ENCODE assay signal across 8 mouse cellular contexts in genomic region chr1:78864351-78864750, GRCm38 (mm10). TPM values are rescaled to one million over a fixed set of nuclear protein-coding genes. Genes with fewer than 3 reads are reported as not detected.
DNase-seq lines count a peak whose midpoint lies in the region; ATAC-seq lines count a peak whose summit lies in the region.

No protein-coding gene starts in this region.

- H3K9ac ChIP-seq in embryonic facial prominence, embryonic 13.5 days = no peak overlapping the region
- no peak overlapping the region for H3K9ac ChIP-seq in heart, embryonic 13.5 days

- H3K4me2 ChIP-seq in embryonic facial prominence, embryonic 13.5 days = no peak overlapping the region
- H3K4me2 ChIP-seq in heart, embryonic 13.5 days = no peak overlapping the region

- H3K4me1 ChIP-seq in embryonic facial prominence, embryonic 13.5 days = peaks cover 9% of the 10 kb centered on the region; the same call in 1 of the 2 replicates
- H3K4me1 ChIP-seq in embryonic facial prominence, embryonic 10.5 days = no peaks in the 10 kb centered on the region
- H3K4me1 ChIP-seq in heart, embryonic 13.5 days = peaks cover 40% of the 10 kb centered on the region

- no peak for ATAC-seq in embryonic facial prominence, embryonic 13.5 days (ENCODE audit: insufficient number of reproducible peaks, insufficient read depth, low FRiP score, low TSS enrichment, low read depth)
- no peak for ATAC-seq in heart, embryonic 13.5 days (ENCODE audit: extremely low read depth, insufficient number of reproducible peaks, low FRiP score, low TSS enrichment)

- H3K27ac ChIP-seq in embryonic facial prominence, embryonic 13.5 days = 0 out of 2 replicates have a peak overlapping the region, but pooled peaks have one; percentile 11
- no peak overlapping the region for H3K27ac ChIP-seq in embryonic facial prominence, embryonic 10.5 days (replicated peaks)
- peak overlapping the region; percentile 81 for H3K27ac ChIP-seq in heart, embryonic 13.5 days (replicated peaks)

- no peak for DNase-seq in embryonic facial prominence, embryonic 10.5 days (ENCODE audit: low spot score)
- DNase-seq in adrenal gland, postnatal 14 days = peak; percentile 75
- DNase-seq in kidney, postnatal 4 days = peak; percentile 15 to 40
- DNase-seq in spleen, postnatal 14 days (ENCODE audit: low spot score in 2 of 2) = no peak
- DNase-seq in cerebellum, adult 18-20 months = no peak
- no peak for DNase-seq in right cerebral cortex, adult 18-20 months

- H3K36me3 ChIP-seq in embryonic facial prominence, embryonic 13.5 days = no peaks in the 10 kb centered on the region
- H3K36me3 ChIP-seq in embryonic facial prominence, embryonic 10.5 days (replicated peaks) = no peaks in the 10 kb centered on the region
- H3K36me3 ChIP-seq in heart, embryonic 13.5 days = no peaks in the 10 kb centered on the region

- WGBS in embryonic facial prominence, embryonic 13.5 days = 68% methylated on average over 6 of the region's 6 CpGs
- WGBS in embryonic facial prominence, embryonic 10.5 days = 78% methylated on average over 6 of the region's 6 CpGs
- 56% methylated on average over 6 of the region's 6 CpGs for WGBS in heart, embryonic 13.5 days

- no peaks in the 10 kb centered on the region for H3K9me3 ChIP-seq in embryonic facial prominence, embryonic 13.5 days
- H3K9me3 ChIP-seq in embryonic facial prominence, embryonic 10.5 days = no peaks in the 10 kb centered on the region
- no peaks in the 10 kb centered on the region for H3K9me3 ChIP-seq in heart, embryonic 13.5 days

- H3K27me3 ChIP-seq in embryonic facial prominence, embryonic 13.5 days = no peaks in the 10 kb centered on the region
- no peaks in the 10 kb centered on the region for H3K27me3 ChIP-seq in embryonic facial prominence, embryonic 10.5 days (replicated peaks; ENCODE audit: low read depth, poor library complexity, severe bottlenecking)
- no peaks in the 10 kb centered on the region for H3K27me3 ChIP-seq in heart, embryonic 13.5 days (replicated peaks)

- H3K4me3 ChIP-seq in embryonic facial prominence, embryonic 13.5 days = no peak overlapping the region
- no peak overlapping the region for H3K4me3 ChIP-seq in embryonic facial prominence, embryonic 10.5 days
- no peak overlapping the region for H3K4me3 ChIP-seq in heart, embryonic 13.5 days

RNA-seq across cellular contexts. Expression of gene Kcne4, which starts 47.8 kb away (rescaled TPM):
- 16.8 and 19.3 TPM in 2 replicates for polyA plus RNA-seq in embryonic facial prominence, embryonic 13.5 days (2015; fragmentation: Nextera tagmentation; extraction: Ambion mirVana)
- 0.11 and 0.36 TPM in 2 replicates for polyA plus RNA-seq in embryonic facial prominence, embryonic 10.5 days (2016; fragmentation: Nextera tagmentation; extraction: Ambion mirVana)
- 6.5 and 8.2 TPM in 2 replicates for total RNA-seq in adrenal gland, postnatal 14 days (2021)
- polyA plus RNA-seq in heart, embryonic 13.5 days (2015; fragmentation: Nextera tagmentation; extraction: Ambion mirVana) = 4.1 and 4.2 TPM in 2 replicates

Comparison
In these comparisons a context has a peak if more than half of its experiments do, and no peak if none do; other contexts are left out.
1. DNase-seq: peak in adrenal gland, postnatal 14 days (single experiment) and kidney, postnatal 4 days (2 of 2); none in embryonic facial prominence, embryonic 10.5 days (single experiment), spleen, postnatal 14 days (0 of 2), cerebellum, adult 18-20 months (0 of 2) and right cerebral cortex, adult 18-20 months (single experiment).